Mouse (Mus musculus): ENCODE data around the gene Ubtd1. TPM values are rescaled to one million over a fixed set of nuclear protein-coding genes. Genes with fewer than 3 reads are reported as not detected.
"Not testable (repeated sequence)": the region's sequence is repeated elsewhere in the genome, so short reads cannot be mapped to it uniquely, and the experiment has no call there.

Gene Ubtd1
- polyA plus RNA-seq, 1 experiment, result 13.1 TPM

- H3K4me1 ChIP-seq (ENCODE audit: control insufficient read depth, insufficient read depth, low read length), result no peaks in the 10 kb centered on the region
- H3K27ac ChIP-seq (ENCODE audit: insufficient read depth, low read length), result no peak overlapping the region
- H3K9ac ChIP-seq (ENCODE audit: low read depth, poor library complexity, severe bottlenecking), result no peak overlapping the region
- no peaks in the 10 kb centered on the region for H3K27me3 ChIP-seq (ENCODE audit: control insufficient read depth, insufficient read depth, low read length, poor library complexity, severe bottlenecking)
- no peak overlapping the region for H3K4me3 ChIP-seq (ENCODE audit: low read depth, low read length)
- TF ChIP-seq CTCF (IDR thresholded peaks at IDR 0.05; ENCODE audit: low read depth, low read length) (no peak), POLR2A (IDR thresholded peaks at IDR 0.05; ENCODE audit: insufficient read depth, low read length) (no peak), EP300 (IDR thresholded peaks at IDR 0.05; ENCODE audit: insufficient read depth, low read depth, low read length) (no peak)
- no peaks in the 10 kb centered on the region for H3K9me3 ChIP-seq (replicated peaks; ENCODE audit: control insufficient read depth, insufficient read depth, low read length, poor library complexity, severe bottlenecking)
- no peaks in the 10 kb centered on the region for H3K36me3 ChIP-seq (ENCODE audit: control insufficient read depth, insufficient read depth, low read length, poor library complexity, severe bottlenecking)
Measured at GRCm38 (mm10) chr19:42078566-42078965, 97.0 kb downstream of the Ubtd1 start.

DNA sequence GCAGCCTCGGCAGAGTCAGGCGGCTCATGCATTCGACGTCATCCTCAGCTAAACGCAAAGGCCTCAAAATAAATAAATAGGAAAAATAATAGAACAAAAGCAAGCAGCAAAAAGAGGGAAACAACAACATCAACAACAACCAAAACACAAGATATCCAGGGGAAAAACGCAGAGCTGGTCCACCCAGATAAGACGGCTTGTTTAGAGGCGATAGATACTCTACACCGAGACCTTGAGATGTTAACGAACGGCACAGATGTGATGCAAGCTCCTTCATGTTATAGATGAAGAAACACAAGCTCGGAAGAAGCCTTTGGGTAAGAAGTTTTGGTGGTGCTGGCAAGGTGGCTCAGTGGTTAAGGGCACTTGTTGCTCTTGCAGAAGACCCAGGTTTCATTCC lies 97.4 kb downstream of the Ubtd1 start:
- Histone ChIP-seq H3K27me3 (ENCODE audit: control insufficient read depth, insufficient read depth, low read length, poor library complexity, severe bottlenecking) (no peaks in the 10 kb centered on the region), H3K9me3 (replicated peaks; ENCODE audit: control insufficient read depth, insufficient read depth, low read length, poor library complexity, severe bottlenecking) (no peaks in the 10 kb centered on the region), H3K4me3 (ENCODE audit: low read depth, low read length) (no peak overlapping the region), H3K9ac (ENCODE audit: low read depth, poor library complexity, severe bottlenecking) (no peak overlapping the region), H3K4me1 (ENCODE audit: control insufficient read depth, insufficient read depth, low read length) (no peaks in the 10 kb centered on the region), H3K27ac (ENCODE audit: insufficient read depth, low read length) (no peak overlapping the region), H3K36me3 (ENCODE audit: control insufficient read depth, insufficient read depth, low read length, poor library complexity, severe bottlenecking) (no peaks in the 10 kb centered on the region)
- TF ChIP-seq EP300 (IDR thresholded peaks at IDR 0.05; ENCODE audit: insufficient read depth, low read depth, low read length) (no peak), POLR2A (IDR thresholded peaks at IDR 0.05; ENCODE audit: insufficient read depth, low read length) (no peak), CTCF (IDR thresholded peaks at IDR 0.05; ENCODE audit: low read depth, low read length) (no peak)

DNA sequence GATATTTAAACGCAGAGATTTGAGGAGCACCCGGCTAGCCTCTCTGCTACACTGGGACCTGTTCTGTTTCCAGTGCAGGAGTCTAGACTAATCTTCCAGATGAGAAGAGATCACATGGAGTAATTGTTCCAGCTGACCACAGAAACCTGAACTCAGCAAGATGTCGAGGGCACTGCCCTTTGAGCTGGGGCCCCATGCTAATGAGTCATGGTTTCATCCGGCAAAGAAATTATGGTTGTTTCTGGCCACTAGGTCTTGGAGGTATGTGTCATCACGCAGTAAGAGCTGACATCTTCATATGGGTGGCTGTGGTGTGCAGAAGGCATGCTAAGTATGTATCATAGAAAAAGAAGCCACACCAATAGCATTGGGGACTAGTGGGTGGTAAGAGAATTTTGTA lies 98.4 kb downstream of the Ubtd1 start:
- Histone ChIP-seq H3K4me1 (ENCODE audit: control insufficient read depth, insufficient read depth, low read length) (no peaks in the 10 kb centered on the region), H3K9ac (ENCODE audit: low read depth, poor library complexity, severe bottlenecking) (no peak overlapping the region), H3K27ac (ENCODE audit: insufficient read depth, low read length) (no peak overlapping the region), H3K36me3 (ENCODE audit: control insufficient read depth, insufficient read depth, low read length, poor library complexity, severe bottlenecking) (no peaks in the 10 kb centered on the region), H3K9me3 (replicated peaks; ENCODE audit: control insufficient read depth, insufficient read depth, low read length, poor library complexity, severe bottlenecking) (no peaks in the 10 kb centered on the region), H3K27me3 (ENCODE audit: control insufficient read depth, insufficient read depth, low read length, poor library complexity, severe bottlenecking) (no peaks in the 10 kb centered on the region), H3K4me3 (ENCODE audit: low read depth, low read length) (no peak overlapping the region)
- TF ChIP-seq EP300 (IDR thresholded peaks at IDR 0.05; ENCODE audit: insufficient read depth, low read depth, low read length) (no peak), POLR2A (IDR thresholded peaks at IDR 0.05; ENCODE audit: insufficient read depth, low read length) (no peak), CTCF (IDR thresholded peaks at IDR 0.05; ENCODE audit: low read depth, low read length) (no peak)

GRCm38 (mm10) chr19:42080469-42080868 lies 98.9 kb downstream of the Ubtd1 start:
- Histone ChIP-seq H3K4me1 (ENCODE audit: control insufficient read depth, insufficient read depth, low read length) (no peaks in the 10 kb centered on the region), H3K36me3 (ENCODE audit: control insufficient read depth, insufficient read depth, low read length, poor library complexity, severe bottlenecking) (no peaks in the 10 kb centered on the region), H3K27me3 (ENCODE audit: control insufficient read depth, insufficient read depth, low read length, poor library complexity, severe bottlenecking) (no peaks in the 10 kb centered on the region), H3K27ac (ENCODE audit: insufficient read depth, low read length) (no peak overlapping the region), H3K9ac (ENCODE audit: low read depth, poor library complexity, severe bottlenecking) (no peak overlapping the region), H3K4me3 (ENCODE audit: low read depth, low read length) (no peak overlapping the region), H3K9me3 (replicated peaks; ENCODE audit: control insufficient read depth, insufficient read depth, low read length, poor library complexity, severe bottlenecking) (no peaks in the 10 kb centered on the region)
- TF ChIP-seq POLR2A (IDR thresholded peaks at IDR 0.05; ENCODE audit: insufficient read depth, low read length) (no peak), CTCF (IDR thresholded peaks at IDR 0.05; ENCODE audit: low read depth, low read length) (no peak), EP300 (IDR thresholded peaks at IDR 0.05; ENCODE audit: insufficient read depth, low read depth, low read length) (no peak)

DNA sequence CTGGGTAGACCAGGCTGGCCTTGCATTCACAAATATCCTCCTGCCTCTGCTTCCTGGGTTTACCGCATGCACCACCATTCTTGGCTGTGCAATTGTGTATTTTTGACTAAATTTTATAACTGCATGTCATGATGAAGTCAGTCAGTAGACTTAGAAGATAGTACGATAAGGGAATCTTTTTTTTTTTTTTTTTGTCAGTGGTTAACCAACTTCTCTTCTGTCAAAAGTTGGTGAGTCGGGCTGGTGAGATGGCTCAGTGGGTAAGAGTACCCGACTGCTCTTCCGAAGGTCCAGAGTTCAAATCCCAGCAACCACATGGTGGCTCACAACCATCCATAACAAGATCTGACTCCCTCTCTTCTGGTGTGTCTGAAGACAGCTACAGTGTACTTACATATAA lies 100.0 kb downstream of the Ubtd1 start:
- not testable (repeated sequence) for H3K9ac ChIP-seq (ENCODE audit: low read depth, poor library complexity, severe bottlenecking); H3K4me1 ChIP-seq (ENCODE audit: control insufficient read depth, insufficient read depth, low read length); H3K4me3 ChIP-seq (ENCODE audit: low read depth, low read length); H3K27me3 ChIP-seq (ENCODE audit: control insufficient read depth, insufficient read depth, low read length, poor library complexity, severe bottlenecking); H3K36me3 ChIP-seq (ENCODE audit: control insufficient read depth, insufficient read depth, low read length, poor library complexity, severe bottlenecking); H3K9me3 ChIP-seq (replicated peaks; ENCODE audit: control insufficient read depth, insufficient read depth, low read length, poor library complexity, severe bottlenecking); H3K27ac ChIP-seq (ENCODE audit: insufficient read depth, low read length)

Other genes with a start within 250 kb of the Ubtd1 start
- 1.2 and 1.4 TPM in 2 replicates for gene Slit1, start 238.1 kb upstream of the Ubtd1 start, polyA plus RNA-seq (2011; ENCODE audit: insufficient read depth, insufficient read length, low read depth, missing spikeins)
- gene Arhgap19, start 179.7 kb upstream of the Ubtd1 start, polyA plus RNA-seq (2011; ENCODE audit: insufficient read depth, insufficient read length, low read depth, missing spikeins), result 75.7 and 80.1 TPM in 2 replicates
- gene Frat1, start 151.8 kb upstream of the Ubtd1 start, polyA plus RNA-seq (2011; ENCODE audit: insufficient read depth, insufficient read length, low read depth, missing spikeins), result 2.1 and 2.3 TPM in 2 replicates
- gene Frat2, start 133.6 kb upstream of the Ubtd1 start, polyA plus RNA-seq (2011; ENCODE audit: insufficient read depth, insufficient read length, low read depth, missing spikeins), result 7.6 and 10.0 TPM in 2 replicates
- 23.1 and 24.5 TPM in 2 replicates for gene Rrp12, start 85.6 kb upstream of the Ubtd1 start, polyA plus RNA-seq (2011; ENCODE audit: insufficient read depth, insufficient read length, low read depth, missing spikeins)
- gene Pgam1, start 69.8 kb upstream of the Ubtd1 start, polyA plus RNA-seq (2011; ENCODE audit: insufficient read depth, insufficient read length, low read depth, missing spikeins), result 668 and 681 TPM in 2 replicates
- 52.4 and 55.8 TPM in 2 replicates for gene Exosc1, start 48.3 kb upstream of the Ubtd1 start, polyA plus RNA-seq (2011; ENCODE audit: insufficient read depth, insufficient read length, low read depth, missing spikeins)
- 49.7 and 64.4 TPM in 2 replicates for gene Zdhhc16, start 48.3 kb upstream of the Ubtd1 start, polyA plus RNA-seq (2011; ENCODE audit: insufficient read depth, insufficient read length, low read depth, missing spikeins)
- 77.9 and 83.9 TPM in 2 replicates for gene Mms19, start 606 bp upstream of the Ubtd1 start, polyA plus RNA-seq (2011; ENCODE audit: insufficient read depth, insufficient read length, low read depth, missing spikeins)
- not detected in 2 replicates for gene Ankrd2, start 54.2 kb downstream of the Ubtd1 start, polyA plus RNA-seq (2011; ENCODE audit: insufficient read depth, insufficient read length, low read depth, missing spikeins)
- gene Hoga1, start 63.8 kb downstream of the Ubtd1 start, polyA plus RNA-seq (2011; ENCODE audit: insufficient read depth, insufficient read length, low read depth, missing spikeins), result 0.91 and 1.2 TPM in 2 replicates
- gene 4933411K16Rik, start 70.5 kb downstream of the Ubtd1 start, polyA plus RNA-seq (2011; ENCODE audit: insufficient read depth, insufficient read length, low read depth, missing spikeins), result not detected in 2 replicates
- gene Morn4, start 104.6 kb downstream of the Ubtd1 start, polyA plus RNA-seq (2011; ENCODE audit: insufficient read depth, insufficient read length, low read depth, missing spikeins), result 18.8 and 19.6 TPM in 2 replicates
- 27.2 and 30.4 TPM in 2 replicates for gene Pi4k2a, start 108.7 kb downstream of the Ubtd1 start, polyA plus RNA-seq (2011; ENCODE audit: insufficient read depth, insufficient read length, low read depth, missing spikeins)
- gene Avpi1, start 147.3 kb downstream of the Ubtd1 start, polyA plus RNA-seq (2011; ENCODE audit: insufficient read depth, insufficient read length, low read depth, missing spikeins), result 44.7 and 49.2 TPM in 2 replicates
- 15.0 and 17.7 TPM in 2 replicates for gene Marveld1, start 165.6 kb downstream of the Ubtd1 start, polyA plus RNA-seq (2011; ENCODE audit: insufficient read depth, insufficient read length, low read depth, missing spikeins)
- gene Zfyve27, start 182.2 kb downstream of the Ubtd1 start, polyA plus RNA-seq (2011; ENCODE audit: insufficient read depth, insufficient read length, low read depth, missing spikeins), result 24.4 and 25.0 TPM in 2 replicates
- 0.42 and 0.47 TPM in 2 replicates for gene Sfrp5, start 220.5 kb downstream of the Ubtd1 start, polyA plus RNA-seq (2011; ENCODE audit: insufficient read depth, insufficient read length, low read depth, missing spikeins)

Data from ES-Bruce4 (cell line).